Mouse (Mus musculus): Measurements from ENCODE around the gene Msantd2. TPM values are rescaled to one million over a fixed set of nuclear protein-coding genes. Genes with fewer than 3 reads are reported as not detected.

Gene Msantd2
- total RNA-seq, 2 experiments from 2014 or later, result 6.7 to 6.9 TPM

DNA sequence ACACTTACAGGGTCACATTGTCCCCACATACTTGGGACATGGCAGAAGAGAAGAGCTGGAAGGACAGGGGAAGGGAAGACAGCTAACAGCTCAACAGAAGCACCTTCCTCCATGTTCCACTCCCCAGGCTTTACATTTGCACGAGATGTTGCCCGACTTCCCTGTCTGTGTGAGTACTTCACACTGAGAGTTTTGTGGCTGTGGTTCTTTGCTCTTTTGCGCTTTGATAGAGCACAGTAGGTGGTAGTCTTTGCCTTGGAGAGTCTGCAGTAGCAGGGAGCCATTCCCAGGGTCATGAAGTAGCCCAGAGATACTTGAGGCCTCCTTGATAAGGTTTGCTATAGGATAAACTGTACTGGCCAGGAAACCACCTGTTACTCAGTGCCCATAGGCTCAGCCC, 11.1 kb downstream of the Msantd2 start:
- no peak for DNase-seq
- intact Hi-C loops (cut with DNase I), result no loop called here

DNA sequence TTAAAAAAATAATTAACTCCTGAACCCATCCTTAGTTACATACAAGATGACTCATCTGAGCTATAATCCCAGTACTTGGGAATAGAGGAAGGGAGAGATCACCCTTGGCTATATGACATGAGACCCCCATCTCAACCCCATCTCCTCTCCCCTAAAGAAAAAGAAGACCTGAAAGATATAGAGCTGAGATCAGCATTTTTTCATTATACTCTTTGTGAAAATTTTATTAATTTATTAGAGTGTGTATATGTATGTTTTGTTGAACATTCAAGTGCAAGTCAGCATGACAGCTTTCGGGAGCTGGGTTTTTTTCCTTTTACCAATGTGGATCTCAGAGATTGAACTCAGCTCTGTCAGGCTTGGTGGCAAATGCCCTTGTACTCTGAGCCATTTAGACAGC, 12.1 kb downstream of the Msantd2 start:
- no peak for DNase-seq
- intact Hi-C loops (cut with DNase I), result no loop called here

- no peak for DNase-seq
- intact Hi-C loops (cut with DNase I), result no loop called here
Measured at GRCm38 (mm10) chr9:37504348-37504747, 15.2 kb downstream of the Msantd2 start.

GRCm38 (mm10) chr9:37506023-37506422, 16.9 kb downstream of the Msantd2 start:
- DNase-seq, result no peak
- intact Hi-C loops (cut with DNase I), result no loop called here

- intact Hi-C loops (cut with DNase I), result loop anchor here (5.0 kb wide), 1 partner anchor 50 kb away; no protein-coding TSS in a partner anchor
- no peak for DNase-seq
Measured at GRCm38 (mm10) chr9:37512097-37512496, 23.0 kb downstream of the Msantd2 start.

- no peak for DNase-seq
- intact Hi-C loops (cut with DNase I), result loop anchor here (5.0 kb wide), 1 partner anchor 52 kb away; no protein-coding TSS in a partner anchor
Measured at GRCm38 (mm10) chr9:37514456-37514855, 25.3 kb downstream of the Msantd2 start.

- DNase-seq, result no peak
- intact Hi-C loops (cut with DNase I), result no loop called here
Measured at GRCm38 (mm10) chr9:37517467-37517866, 28.3 kb downstream of the Msantd2 start.

DNA sequence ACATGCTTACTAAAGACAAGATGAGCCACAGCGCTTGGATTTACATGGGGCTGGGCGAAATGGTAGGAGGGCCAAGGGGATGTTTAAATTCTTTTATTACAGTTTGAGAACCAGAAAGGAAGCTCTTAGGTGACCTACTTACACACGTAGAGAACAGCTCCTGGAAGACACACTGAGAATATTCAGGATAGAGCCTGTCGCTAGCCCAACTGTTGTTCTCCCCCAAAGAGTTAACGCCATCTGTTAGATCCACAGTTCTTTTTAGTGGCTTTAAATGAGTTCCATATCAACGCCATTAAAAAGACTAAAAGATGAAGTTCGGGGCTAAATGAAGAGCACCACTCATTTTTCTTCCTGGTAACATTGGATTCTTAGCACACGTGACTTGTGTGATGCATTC, 29.9 kb downstream of the Msantd2 start:
- no peak for DNase-seq
- intact Hi-C loops (cut with DNase I), result no loop called here

- no peak for DNase-seq
- intact Hi-C loops (cut with DNase I), result no loop called here
Measured at GRCm38 (mm10) chr9:37519995-37520394, 30.9 kb downstream of the Msantd2 start.

GRCm38 (mm10) chr9:37525461-37525860, 36.3 kb downstream of the Msantd2 start:
- intact Hi-C loops (cut with DNase I), result loop anchor here (5.0 kb wide), 1 partner anchor 63 kb away; no protein-coding TSS in a partner anchor
- DNase-seq, result no peak

- peak; percentile 55 to 61 for DNase-seq
- intact Hi-C loops (cut with DNase I), result loop anchor here (2.0 to 5.0 kb wide), 2 partner anchors 38 to 64 kb away; partner anchors contain the start of gene Msantd2
Measured at GRCm38 (mm10) chr9:37526443-37527395, 37.6 kb downstream of the Msantd2 start.

DNA sequence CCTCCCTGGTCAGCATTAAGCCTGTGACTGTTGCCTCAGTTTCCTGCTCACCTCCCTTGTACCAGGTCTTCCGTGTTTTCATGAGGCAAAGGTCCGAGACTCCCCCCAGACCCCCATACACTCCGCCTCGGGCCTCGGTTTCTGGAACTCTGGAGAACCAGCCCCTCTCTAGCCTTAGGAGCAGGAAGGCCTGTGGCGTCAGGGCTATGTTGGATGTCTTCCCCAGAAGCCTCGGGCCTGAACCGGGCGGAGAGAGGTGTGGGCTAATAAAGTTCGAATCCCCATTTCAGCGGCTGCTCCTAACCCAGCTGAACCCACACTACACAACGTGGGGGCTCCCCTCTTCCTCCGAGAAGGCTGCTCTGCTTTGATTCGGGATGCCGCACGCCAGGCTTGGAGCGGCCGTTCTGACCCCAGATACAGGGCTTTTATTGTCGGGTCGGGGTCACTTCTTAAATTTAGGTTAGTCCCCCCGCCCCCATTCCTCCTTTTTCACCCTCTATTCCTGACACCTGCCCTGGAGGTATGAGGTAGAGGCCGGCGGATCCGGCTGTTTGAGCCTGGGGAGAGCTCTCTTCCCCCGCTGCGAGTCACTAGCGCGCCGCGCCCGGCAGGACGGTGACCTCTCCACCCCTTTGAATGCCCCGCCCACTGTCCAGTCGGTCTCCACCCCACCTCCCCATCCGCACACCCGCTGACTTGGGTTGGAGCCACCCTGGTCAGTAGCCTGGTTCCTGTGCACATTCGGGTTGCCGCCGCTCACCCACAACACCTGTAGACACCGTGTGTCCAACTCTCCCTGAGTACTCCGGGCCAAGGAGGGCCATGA, 38.5 kb downstream of the Msantd2 start, which contains the start of gene Esam:
Esam (plus strand) TSS at position 683 of the 829 bp plus-strand sequence.
- intact Hi-C loops (cut with DNase I), result loop anchor here (1.0 to 5.0 kb wide), 3 partner anchors 39 to 86 kb away; partner anchors contain the start of genes Msantd2 and Spa17
- DNase-seq, result peak; percentile 82

- intact Hi-C loops (cut with DNase I), result loop anchor here (1.0 to 5.0 kb wide), 2 partner anchors 66 to 85 kb away; partner anchors contain the start of gene Spa17
- DNase-seq, result peak; percentile 32 to 44
Measured at GRCm38 (mm10) chr9:37528225-37528970, 39.3 kb downstream of the Msantd2 start.

- intact Hi-C loops (cut with DNase I), result loop anchor here (1.0 kb wide), 2 partner anchors 14 to 129 kb away; partner anchors contain the start of gene Robo4
Measured at GRCm38 (mm10) chr9:37530031-37530887, 41.1 kb downstream of the Msantd2 start.

GRCm38 (mm10) chr9:37530888-37531705, 42.0 kb downstream of the Msantd2 start:
- peak; percentile 56 to 63 for DNase-seq
- intact Hi-C loops (cut with DNase I), result loop anchor here (1.0 kb wide), 2 partner anchors 13 to 130 kb away; partner anchors contain the start of gene Robo4

More at GRCm38 (mm10) chr9:37530031-37530887, 41.1 kb downstream of the Msantd2 start:
- DNase-seq, result peak; percentile 73 to 75

DNA sequence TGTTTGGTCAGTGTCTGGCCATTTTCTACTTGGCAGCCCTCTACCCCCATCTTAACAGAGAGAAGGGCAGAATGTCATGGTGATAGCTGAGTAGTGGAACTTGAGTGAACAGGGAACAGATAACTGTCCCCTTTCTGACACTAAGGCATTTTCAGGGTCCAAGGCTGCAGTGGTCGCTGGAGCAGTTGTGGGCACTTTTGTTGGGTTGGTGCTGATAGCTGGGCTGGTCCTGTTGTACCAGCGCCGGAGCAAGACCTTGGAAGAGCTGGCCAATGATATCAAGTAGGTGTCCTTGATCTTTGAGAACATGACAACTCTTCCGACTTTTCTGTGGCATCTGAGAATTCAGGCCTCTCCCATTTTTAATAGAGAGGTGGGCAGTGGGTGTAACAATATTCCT, 47.7 kb downstream of the Msantd2 start:
- intact Hi-C loops (cut with DNase I), result no loop called here

DNA sequence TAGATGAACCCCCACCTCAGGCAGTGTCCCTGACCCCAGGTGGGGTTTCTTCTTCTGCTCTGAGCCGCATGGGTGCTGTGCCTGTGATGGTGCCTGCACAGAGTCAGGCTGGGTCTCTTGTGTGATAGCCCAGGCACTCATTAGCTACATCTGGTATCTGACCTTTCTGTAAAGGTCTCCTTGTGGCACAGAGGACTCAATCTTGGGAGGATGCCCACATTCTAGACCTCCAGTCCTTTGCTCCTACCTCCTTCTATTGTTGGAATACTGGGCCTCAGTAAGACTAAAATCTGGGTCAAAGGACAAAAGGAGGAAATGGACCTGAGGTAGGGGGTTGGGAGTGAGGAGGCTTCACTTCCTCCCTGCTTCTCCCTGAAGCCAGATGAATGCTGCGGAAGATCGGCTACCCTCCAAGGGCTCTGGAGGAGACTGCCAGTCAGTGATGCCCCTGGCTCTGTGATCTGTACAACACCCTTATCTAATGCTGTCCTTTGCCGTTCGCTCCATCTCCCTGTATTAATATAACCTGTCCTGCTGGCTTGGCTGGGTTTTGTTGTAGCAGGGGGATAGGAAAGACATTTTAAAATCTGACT, 48.6 kb downstream of the Msantd2 start:
- no peak for DNase-seq
- intact Hi-C loops (cut with DNase I), result no loop called here

More for the DNA sequence above, 47.7 kb downstream of the Msantd2 start:
- no peak for DNase-seq

Data from heart, postnatal 36 days (tissue).